In genomic region chr12:24961821-24962220, GRCm38 (mm10) we compare ENCODE assay signal across 9 mouse cellular contexts.
"Had no signal": no experiment of that assay in that cellular context is flagged by ENCODE, and none has a peak within 500 bp of the region (broad histone marks: within the 10 kb centered on the region; RNA-seq: fewer than 3 reads in every experiment).

No protein-coding gene starts in this region.

- H3K27ac ChIP-seq: limb, embryonic 15.5 days; liver, embryonic 13.5 days; midbrain, embryonic 13.5 days had no signal

- H3K9ac ChIP-seq: limb, embryonic 15.5 days; liver, embryonic 13.5 days; midbrain, embryonic 13.5 days had no signal

- H3K36me3 ChIP-seq: liver, embryonic 13.5 days had no signal

- H3K27me3 ChIP-seq: limb, embryonic 15.5 days; liver, embryonic 13.5 days; midbrain, embryonic 13.5 days had no signal

- ATAC-seq: hindbrain, embryonic 16.5 days; inflammation-experienced regulatory T-cells, adult 6 months; intestine, postnatal 0 days; midbrain, embryonic 13.5 days had no signal

- H3K4me3 ChIP-seq: limb, embryonic 15.5 days; liver, embryonic 13.5 days; midbrain, embryonic 13.5 days had no signal

- DNase-seq: layer of hippocampus, adult 9-11 months; layer of hippocampus, postnatal 36 days; liver, embryonic 13.5 days; lung, adult 18-20 months had no signal

- H3K4me2 ChIP-seq: limb, embryonic 15.5 days; liver, embryonic 13.5 days; midbrain, embryonic 13.5 days had no signal

- H3K9me3 ChIP-seq: limb, embryonic 15.5 days; liver, embryonic 13.5 days had no signal
